Mouse (Mus musculus): Measurements from ENCODE around the gene Oser1. TPM values are rescaled to one million over a fixed set of nuclear protein-coding genes. Genes with fewer than 3 reads are reported as not detected.

The Oser1 gene
- polyA plus RNA-seq, 1 experiment from 2014 or later: 79.8 TPM

DNA sequence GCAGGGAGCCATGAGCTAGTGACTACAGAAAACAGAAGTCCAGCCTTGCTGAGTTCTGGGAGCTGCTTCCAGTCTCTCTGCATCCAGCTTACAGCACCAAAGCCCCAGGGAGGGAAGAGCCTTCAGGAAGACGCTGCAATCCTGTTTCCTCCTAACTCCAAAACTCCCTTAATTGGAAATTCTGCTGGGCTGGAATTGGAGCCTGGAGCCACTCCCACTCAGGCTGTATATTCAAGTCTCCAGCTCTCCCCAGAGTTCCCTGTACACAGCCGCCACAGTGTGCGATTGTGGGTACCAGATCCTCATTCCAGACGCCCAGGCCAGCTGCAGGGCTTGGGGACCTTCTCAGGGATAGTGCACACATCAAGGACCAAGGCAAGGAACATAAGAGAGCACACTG lies 54.3 kb downstream of the Oser1 start:
- no peaks in the 10 kb centered on the region for H3K9me3 ChIP-seq (ENCODE audit: control insufficient read depth, low read length)
- no peak for DNase-seq (ENCODE audit: low spot score)
- peak; percentile 62; the same call in 1 of the 2 replicates for ATAC-seq (ENCODE audit: low FRiP score, low TSS enrichment)
- H3K9ac ChIP-seq (ENCODE audit: low read length): peak overlapping the region; percentile 18; the same call in 1 of the 2 replicates
- 0 out of 2 replicates have a peak, but pooled peaks cover 2% of the 10 kb centered on the region for H3K4me1 ChIP-seq (replicated peaks; ENCODE audit: control insufficient read depth, insufficient read depth)
- H3K27me3 ChIP-seq (ENCODE audit: control insufficient read depth, insufficient read depth, low read length): no peaks in the 10 kb centered on the region
- TF ChIP-seq EP300 (optimal IDR thresholded peaks at IDR 0.05) (no peak), CTCF (IDR thresholded peaks at IDR 0.05; ENCODE audit: low read depth) (no peak)
- H3K4me3 ChIP-seq (ENCODE audit: low read depth, low read length): no peak overlapping the region
- no peaks in the 10 kb centered on the region for H3K36me3 ChIP-seq (ENCODE audit: control insufficient read depth, insufficient read depth, low read length)
- no peak overlapping the region for H3K4me2 ChIP-seq (replicated peaks; ENCODE audit: low read depth)
- 23% methylated on average over 4 of the region's 4 CpGs for WGBS
- peak overlapping the region; percentile 90 for H3K27ac ChIP-seq (replicated peaks)

DNA sequence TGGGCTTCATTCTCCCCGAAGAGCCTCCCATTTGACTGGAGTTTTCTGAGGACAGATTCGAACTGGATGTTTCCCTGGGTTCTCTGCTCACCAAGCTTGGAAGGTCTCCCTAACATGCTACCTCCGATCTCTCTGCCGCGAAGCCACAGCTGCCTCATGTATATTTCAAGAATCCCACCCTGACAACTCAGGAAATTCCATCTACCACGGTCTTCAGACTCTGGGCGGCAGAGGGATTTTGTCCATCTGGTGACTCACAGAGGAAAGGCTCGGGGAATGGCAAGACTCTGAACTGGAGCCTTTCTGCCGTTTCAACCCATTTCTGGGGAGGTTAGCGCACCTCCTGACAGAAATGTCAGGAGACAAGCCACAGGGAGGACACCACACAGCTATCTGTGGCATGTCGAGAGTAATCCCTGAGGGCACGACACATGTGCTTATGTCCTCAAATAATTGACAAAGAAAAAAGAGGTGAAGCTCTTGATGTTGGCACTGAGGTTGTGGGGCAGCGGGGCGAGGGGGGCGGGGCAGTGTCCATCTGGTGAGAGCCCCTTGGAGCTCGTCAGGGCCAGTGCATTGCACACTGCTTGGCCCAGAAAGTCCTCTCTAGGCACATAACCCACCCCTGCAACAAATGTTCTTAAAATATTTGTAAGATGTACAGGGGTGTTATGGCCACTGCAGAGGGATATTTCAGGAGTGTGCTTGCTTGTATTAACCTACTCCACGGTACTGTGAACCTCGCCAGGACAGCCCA lies 59.5 kb downstream of the Oser1 start:
- H3K4me2 ChIP-seq (replicated peaks; ENCODE audit: low read depth): no peak overlapping the region
- TF ChIP-seq EP300 (optimal IDR thresholded peaks at IDR 0.05): no peak
- TF ChIP-seq CTCF (IDR thresholded peaks at IDR 0.05; ENCODE audit: low read depth): no peak
- no peaks in the 10 kb centered on the region for H3K27me3 ChIP-seq (ENCODE audit: control insufficient read depth, insufficient read depth, low read length)
- H3K4me1 ChIP-seq (replicated peaks; ENCODE audit: control insufficient read depth, insufficient read depth): 0 out of 2 replicates have a peak, but pooled peaks cover 2% of the 10 kb centered on the region
- no peak overlapping the region for H3K4me3 ChIP-seq (ENCODE audit: low read depth, low read length)
- DNase-seq (ENCODE audit: low spot score) (no peak), ATAC-seq (ENCODE audit: low FRiP score, low TSS enrichment) (peak; percentile 33; the same call in 1 of the 2 replicates)
- H3K9ac ChIP-seq (ENCODE audit: low read length): no peak overlapping the region
- no peaks in the 10 kb centered on the region for H3K36me3 ChIP-seq (ENCODE audit: control insufficient read depth, insufficient read depth, low read length)
- 39% methylated on average over 18 of the region's 18 CpGs for WGBS
- H3K9me3 ChIP-seq (ENCODE audit: control insufficient read depth, low read length): no peaks in the 10 kb centered on the region
- H3K27ac ChIP-seq (replicated peaks): peak overlapping the region; percentile 5; the same call in 1 of the 2 replicates

DNA sequence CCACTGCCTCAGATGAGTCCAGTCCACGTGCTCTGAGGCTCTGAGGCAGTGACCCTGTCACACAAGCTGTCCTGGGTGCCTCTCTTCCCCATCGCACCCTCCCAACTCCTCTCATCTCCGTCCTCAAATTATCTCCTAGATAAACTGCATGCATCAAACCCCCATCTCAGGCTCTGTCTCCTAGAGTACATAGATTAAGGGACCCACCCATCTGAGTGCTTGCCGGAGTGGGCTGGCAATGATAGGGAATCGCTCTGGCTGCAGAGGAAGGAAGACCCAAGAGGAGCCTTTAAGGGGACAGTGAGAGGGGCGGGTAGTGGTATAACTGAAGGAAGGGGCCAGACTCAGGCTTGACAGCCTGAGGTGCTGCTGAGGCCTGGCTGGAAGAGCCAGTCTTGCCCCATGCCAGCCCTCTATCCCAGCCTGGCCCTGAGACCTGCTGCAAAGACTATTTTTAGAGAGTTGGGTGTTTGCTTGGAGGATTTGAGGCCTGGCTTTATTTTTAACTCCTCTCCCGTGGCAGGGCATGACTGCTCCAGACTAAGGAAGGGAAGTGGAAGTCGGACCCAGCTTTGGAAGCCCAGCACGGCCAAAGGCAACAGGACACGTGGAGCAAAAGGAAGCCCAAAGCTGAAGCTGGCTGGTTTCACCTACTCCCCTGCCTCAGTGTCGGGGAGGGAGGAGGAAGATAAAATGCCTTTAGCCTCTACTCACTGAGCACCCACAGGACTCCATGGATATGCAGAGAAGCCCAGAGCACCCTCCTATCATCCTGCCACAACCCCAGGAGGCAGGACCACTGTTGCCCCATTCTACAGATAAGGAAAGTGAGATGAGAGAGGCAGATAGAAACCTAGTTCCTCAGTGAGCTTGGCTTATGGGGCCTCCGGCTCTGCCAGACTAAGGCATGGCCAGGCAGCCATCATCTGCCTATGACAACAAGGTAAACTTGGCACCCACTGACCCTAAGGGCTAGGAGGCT lies 61.3 kb downstream of the Oser1 start:
- no peak for ATAC-seq (ENCODE audit: low FRiP score, low TSS enrichment)

DNA sequence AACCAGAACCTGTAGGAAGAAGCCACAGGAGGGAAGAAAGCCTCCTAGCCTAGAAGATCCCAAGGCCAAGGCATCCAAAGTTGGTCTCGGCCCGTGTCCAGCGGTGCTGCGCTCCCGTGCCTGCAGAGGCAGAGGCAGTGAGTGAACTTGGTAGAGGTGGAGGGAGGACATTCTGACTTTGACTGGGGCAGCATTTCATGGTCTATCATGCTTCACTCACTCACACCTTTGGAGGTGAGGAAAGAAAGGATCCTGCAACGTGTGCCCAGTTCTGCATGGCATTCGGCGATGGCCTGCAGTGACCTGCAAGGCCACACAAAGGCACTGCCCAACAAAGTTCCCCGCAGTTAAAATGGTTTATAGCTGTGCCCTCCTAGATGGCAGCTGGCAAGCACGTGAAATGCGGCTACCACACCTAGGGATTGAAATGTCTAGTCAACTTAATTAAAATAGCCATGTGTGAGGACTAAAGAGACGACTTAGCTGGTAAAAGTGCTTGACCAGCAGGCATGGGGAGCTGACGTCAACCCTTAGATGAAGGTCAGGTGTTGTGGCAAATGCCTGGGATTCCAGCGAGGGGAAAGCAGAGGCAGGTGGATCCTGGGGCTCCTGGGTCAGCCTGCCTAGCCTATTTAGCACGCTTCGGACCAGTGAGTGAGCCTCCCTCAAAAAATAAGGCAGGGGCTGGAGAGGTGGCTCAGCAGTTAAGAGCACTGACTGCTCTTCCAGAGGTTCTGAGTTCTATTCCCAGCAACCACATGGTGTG lies 63.5 kb downstream of the Oser1 start:
- no peak for TF ChIP-seq EP300 (optimal IDR thresholded peaks at IDR 0.05)
- no peak for TF ChIP-seq CTCF (IDR thresholded peaks at IDR 0.05; ENCODE audit: low read depth)
- Histone ChIP-seq H3K9ac (ENCODE audit: low read length) (no peak overlapping the region), H3K9me3 (ENCODE audit: control insufficient read depth, low read length) (no peaks in the 10 kb centered on the region), H3K27ac (replicated peaks) (no peak overlapping the region), H3K36me3 (ENCODE audit: control insufficient read depth, insufficient read depth, low read length) (no peaks in the 10 kb centered on the region), H3K4me3 (ENCODE audit: low read depth, low read length) (no peak overlapping the region), H3K4me1 (replicated peaks; ENCODE audit: control insufficient read depth, insufficient read depth) (0 out of 2 replicates have a peak, but pooled peaks cover 2% of the 10 kb centered on the region), H3K27me3 (ENCODE audit: control insufficient read depth, insufficient read depth, low read length) (no peaks in the 10 kb centered on the region), H3K4me2 (replicated peaks; ENCODE audit: low read depth) (no peak overlapping the region)
- 77% methylated on average over 16 of the region's 16 CpGs for WGBS
- DNase-seq (ENCODE audit: low spot score) (no peak), ATAC-seq (ENCODE audit: low FRiP score, low TSS enrichment) (no peak)

More for the DNA sequence above, 61.3 kb downstream of the Oser1 start:
- H3K27ac ChIP-seq (replicated peaks): peak overlapping the region; percentile 65
- TF ChIP-seq CTCF (IDR thresholded peaks at IDR 0.05; ENCODE audit: low read depth) (no peak), EP300 (optimal IDR thresholded peaks at IDR 0.05) (no peak)
- H3K4me3 ChIP-seq (ENCODE audit: low read depth, low read length): no peak overlapping the region
- H3K4me1 ChIP-seq (replicated peaks; ENCODE audit: control insufficient read depth, insufficient read depth): 0 out of 2 replicates have a peak, but pooled peaks cover 2% of the 10 kb centered on the region
- H3K9ac ChIP-seq (ENCODE audit: low read length): 0 out of 2 replicates have a peak overlapping the region, but pooled peaks have one; percentile 23
- H3K27me3 ChIP-seq (ENCODE audit: control insufficient read depth, insufficient read depth, low read length): no peaks in the 10 kb centered on the region
- H3K9me3 ChIP-seq (ENCODE audit: control insufficient read depth, low read length): no peaks in the 10 kb centered on the region
- no peak for DNase-seq (ENCODE audit: low spot score)
- H3K36me3 ChIP-seq (ENCODE audit: control insufficient read depth, insufficient read depth, low read length): no peaks in the 10 kb centered on the region
- H3K4me2 ChIP-seq (replicated peaks; ENCODE audit: low read depth): no peak overlapping the region
- WGBS: 44% methylated on average over 12 of the region's 12 CpGs

DNA sequence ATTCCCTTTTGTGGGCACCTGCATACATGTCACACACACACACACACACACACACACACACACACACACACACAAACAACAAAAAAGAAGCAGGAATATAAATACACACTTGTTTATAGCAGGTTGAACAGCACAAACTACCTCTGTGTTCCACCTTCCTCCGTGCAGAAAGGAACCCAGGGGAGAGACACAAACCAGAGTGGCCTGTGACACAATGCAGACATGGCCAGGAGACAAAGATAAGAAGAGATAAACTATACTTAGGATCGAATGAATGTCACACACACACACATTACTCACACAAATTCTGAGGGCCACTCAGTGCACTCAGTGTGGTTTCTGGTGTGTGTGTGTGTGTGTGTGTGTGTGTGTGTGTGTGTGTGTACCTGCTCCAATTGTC lies 65.2 kb downstream of the Oser1 start:
- H3K27ac ChIP-seq (replicated peaks): no peak overlapping the region
- H3K4me1 ChIP-seq (replicated peaks; ENCODE audit: control insufficient read depth, insufficient read depth): no peaks in the 10 kb centered on the region
- ATAC-seq (ENCODE audit: low FRiP score, low TSS enrichment) (no peak), DNase-seq (ENCODE audit: low spot score) (no peak)
- WGBS: 24% methylated on average over 2 of the region's 2 CpGs
- no peak overlapping the region for H3K9ac ChIP-seq (ENCODE audit: low read length)
- H3K4me3 ChIP-seq (ENCODE audit: low read depth, low read length): no peak overlapping the region
- TF ChIP-seq CTCF (IDR thresholded peaks at IDR 0.05; ENCODE audit: low read depth): no peak
- H3K9me3 ChIP-seq (ENCODE audit: control insufficient read depth, low read length): no peaks in the 10 kb centered on the region
- no peaks in the 10 kb centered on the region for H3K36me3 ChIP-seq (ENCODE audit: control insufficient read depth, insufficient read depth, low read length)
- H3K4me2 ChIP-seq (replicated peaks; ENCODE audit: low read depth): no peak overlapping the region
- H3K27me3 ChIP-seq (ENCODE audit: control insufficient read depth, insufficient read depth, low read length): no peaks in the 10 kb centered on the region

Data from stomach, postnatal 0 days (tissue).